Mouse (Mus musculus) ES-Bruce4 (cell line): Measurements from ENCODE around the gene Maff.

ENCODE experiments used
- CTCF ChIP-seq: IDR thresholded peaks from one replicate; pipeline ENCODE4 v1.8.1; 2011; ENCODE audit warnings: low read depth, low read length
- EP300 ChIP-seq: IDR thresholded peaks from 2 replicates; pipeline ENCODE4 v1.6.1; 2011; ENCODE audit warnings: low read depth, low read length; ENCODE audit not compliant: insufficient read depth
- POLR2A ChIP-seq: IDR thresholded peaks from one replicate; pipeline ENCODE4 v1.8.1; 2011; ENCODE audit warnings: low read length; ENCODE audit not compliant: insufficient read depth

DNA sequence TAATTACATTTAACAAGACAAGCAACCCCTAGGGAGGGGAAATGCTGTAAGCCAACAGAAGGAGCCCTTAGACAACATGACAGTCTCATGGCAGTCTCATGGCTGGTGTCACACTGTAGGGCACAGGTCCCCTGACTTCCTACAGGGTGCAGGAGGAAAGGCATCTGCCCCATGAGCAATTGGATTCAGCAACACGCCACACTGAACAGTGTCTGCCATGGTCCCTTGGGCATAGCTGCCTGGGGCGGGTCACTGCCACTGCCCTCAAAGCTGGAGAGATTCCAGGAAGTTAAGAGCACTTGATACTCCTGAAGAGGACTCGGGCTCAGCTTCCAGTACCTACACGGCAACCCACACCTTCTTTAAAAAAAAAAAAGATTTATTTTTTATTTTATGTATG lies 20.2 kb upstream of the Maff start:
- TF ChIP-seq CTCF (no peak), POLR2A (no peak), EP300 (no peak)
